Mouse (Mus musculus) G1E (cell line): ENCODE data around the gene Nxf7.
"Not testable (repeated sequence)": the region's sequence is repeated elsewhere in the genome, so short reads cannot be mapped to it uniquely, and the experiment has no call there.

Source experiments
- CTCF ChIP-seq: IDR thresholded peaks from 2 replicates; pipeline ENCODE4 v1.5.1; 2012; ENCODE audit warnings: low read depth, low read length, inconsistent platforms, mixed read lengths
- GATA1 ChIP-seq: IDR thresholded peaks from 2 replicates; pipeline ENCODE4 v1.6.1; 2012; ENCODE audit warnings: borderline replicate concordance, low read length, inconsistent platforms, mixed read lengths
- GATA2 ChIP-seq: IDR thresholded peaks from 2 replicates; pipeline ENCODE4 v1.6.1; 2012; ENCODE audit warnings: low read depth, low read length, inconsistent platforms, borderline replicate concordance
- POLR2AphosphoS5 ChIP-seq: IDR thresholded peaks from 2 replicates; pipeline ENCODE4 v1.6.1; 2012; ENCODE audit warnings: low read depth, low read length, inconsistent platforms; ENCODE audit not compliant: insufficient replicate concordance
- TAL1 ChIP-seq: conservative IDR thresholded peaks from 2 replicates; pipeline ENCODE4 v1.6.1; 2012; ENCODE audit warnings: low read depth, low read length, inconsistent platforms, mixed read lengths

GRCm38 (mm10) chrX:135574958-135575628 is 23.5 kb downstream of the Nxf7 start:
- not testable (repeated sequence) for TF ChIP-seq CTCF, GATA1, TAL1, POLR2AphosphoS5, GATA2
